Mouse (Mus musculus): Measurements from ENCODE around the gene Ank3.

Gene Ank3

GRCm38 (mm10) chr10:69656321-69656720 lies 257.7 kb downstream of the Ank3 start:
- no peak for DNase-seq (ENCODE audit: low read depth, low spot score)

- no peak for DNase-seq (ENCODE audit: low read depth, low spot score)
Measured at GRCm38 (mm10) chr10:69659818-69660217, 261.2 kb downstream of the Ank3 start.

GRCm38 (mm10) chr10:69662338-69662737 lies 263.8 kb downstream of the Ank3 start:
- peak; percentile 48 for DNase-seq (ENCODE audit: low read depth, low spot score)

- no peak for DNase-seq (ENCODE audit: low read depth, low spot score)
Measured at GRCm38 (mm10) chr10:69667482-69667881, 268.9 kb downstream of the Ank3 start.

GRCm38 (mm10) chr10:69670496-69670895 lies 271.9 kb downstream of the Ank3 start:
- no peak for DNase-seq (ENCODE audit: low read depth, low spot score)

GRCm38 (mm10) chr10:69670959-69671358 lies 272.4 kb downstream of the Ank3 start:
- DNase-seq (ENCODE audit: low read depth, low spot score) = no peak

- DNase-seq (ENCODE audit: low read depth, low spot score) = no peak
Measured at GRCm38 (mm10) chr10:69671505-69671904, 272.9 kb downstream of the Ank3 start.

- no peak for DNase-seq (ENCODE audit: low read depth, low spot score)
Measured at GRCm38 (mm10) chr10:69672545-69672944, 274.0 kb downstream of the Ank3 start.

GRCm38 (mm10) chr10:69678230-69678629 lies 279.7 kb downstream of the Ank3 start:
- no peak for DNase-seq (ENCODE audit: low read depth, low spot score)

- no peak for DNase-seq (ENCODE audit: low read depth, low spot score)
Measured at GRCm38 (mm10) chr10:69686336-69686735, 287.8 kb downstream of the Ank3 start.

- no peak for DNase-seq (ENCODE audit: low read depth, low spot score)
Measured at GRCm38 (mm10) chr10:69689096-69689495, 290.5 kb downstream of the Ank3 start.

- DNase-seq (ENCODE audit: low read depth, low spot score) = no peak
Measured at GRCm38 (mm10) chr10:69690131-69690960, 291.8 kb downstream of the Ank3 start.

GRCm38 (mm10) chr10:69690961-69691451 lies 292.4 kb downstream of the Ank3 start:
- DNase-seq (ENCODE audit: low read depth, low spot score) = no peak

- no peak for DNase-seq (ENCODE audit: low read depth, low spot score)
Measured at GRCm38 (mm10) chr10:69696019-69696418, 297.4 kb downstream of the Ank3 start.

- DNase-seq (ENCODE audit: low read depth, low spot score) = no peak
Measured at GRCm38 (mm10) chr10:69698699-69699098, 300.1 kb downstream of the Ank3 start.

- no peak for DNase-seq (ENCODE audit: low read depth, low spot score)
Measured at GRCm38 (mm10) chr10:69701226-69701625, 302.7 kb downstream of the Ank3 start.

- no peak for DNase-seq (ENCODE audit: low read depth, low spot score)
Measured at GRCm38 (mm10) chr10:69705806-69706768, 307.5 kb downstream of the Ank3 start.

- no peak for DNase-seq (ENCODE audit: low read depth, low spot score)
Measured at GRCm38 (mm10) chr10:69706851-69707788, 308.5 kb downstream of the Ank3 start.

- DNase-seq (ENCODE audit: low read depth, low spot score) = no peak
Measured at GRCm38 (mm10) chr10:69707844-69708550, 309.4 kb downstream of the Ank3 start.

- DNase-seq (ENCODE audit: low read depth, low spot score) = no peak
Measured at GRCm38 (mm10) chr10:69709631-69710030, 311.1 kb downstream of the Ank3 start.

Measured in WW6 (cell line).